Mouse (Mus musculus) brain, embryonic 14.5 days (tissue): ENCODE results near the gene Lyst.
A peak's percentile ranks its signal among the peaks of the same experiment; 100 is the strongest.

Experiments
- CTCF ChIP-seq: fragments of 200-500 bp; IDR thresholded peaks from 2 replicates; pipeline ENCODE4 v1.5.1; 2012; ENCODE audit warnings: inconsistent platforms, mild to moderate bottlenecking, moderate library complexity, borderline replicate concordance; ENCODE audit not compliant: insufficient read depth, insufficient read length; ENCODE audit errors: extremely low read depth
- POLR2A ChIP-seq: fragments of 200-500 bp; IDR thresholded peaks from 2 replicates; pipeline ENCODE4 v1.6.1; 2012; ENCODE audit warnings: mild to moderate bottlenecking, inconsistent platforms, borderline replicate concordance; ENCODE audit not compliant: poor library complexity, insufficient read depth, insufficient read length, severe bottlenecking; ENCODE audit errors: extremely low read depth

DNA sequence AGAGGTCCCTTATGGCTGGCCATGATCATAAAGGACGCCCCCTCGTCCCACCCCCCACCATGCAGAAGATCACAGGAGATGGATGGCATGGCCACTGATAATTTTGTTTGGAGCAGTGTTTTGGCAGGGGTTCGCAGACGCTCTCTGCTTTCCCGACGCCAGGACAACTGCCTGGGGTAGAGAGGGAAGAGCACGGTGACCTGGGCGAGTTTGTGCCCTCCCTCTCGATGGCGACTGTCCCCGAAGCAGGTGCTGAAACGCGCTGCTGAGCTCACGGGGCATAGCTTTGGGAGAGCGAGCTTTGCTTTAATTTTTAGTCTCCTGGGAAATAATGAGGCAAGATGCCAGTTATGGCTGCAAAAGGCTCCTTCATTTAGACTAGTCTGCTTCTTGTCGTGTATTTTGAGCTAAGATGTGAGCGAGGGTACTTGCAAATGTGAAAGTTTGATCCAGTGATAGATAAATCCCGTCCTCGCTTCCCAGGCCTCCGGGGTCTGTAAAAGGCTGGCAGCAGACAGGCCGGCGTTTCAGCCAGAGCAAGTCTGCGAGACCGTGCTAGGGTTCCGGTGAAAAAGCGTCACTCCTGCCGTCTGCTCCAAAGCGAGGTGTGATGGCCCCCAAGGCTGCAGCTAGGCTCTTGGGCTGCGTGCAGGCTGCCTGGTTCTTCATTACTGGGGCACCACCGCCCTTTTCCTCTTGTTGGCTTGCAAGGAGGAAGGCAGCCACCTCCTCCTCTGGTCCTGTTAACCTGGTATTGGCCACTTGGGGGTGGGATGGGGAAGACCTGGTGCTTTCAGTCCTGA, 195.0 kb downstream of the Lyst start:
- TF ChIP-seq POLR2A (no peak), CTCF (peak; percentile 18; the same call in 1 of the 2 replicates)
